Mouse (Mus musculus): ENCODE data around the gene Dnajc9.

The Dnajc9 gene

DNA sequence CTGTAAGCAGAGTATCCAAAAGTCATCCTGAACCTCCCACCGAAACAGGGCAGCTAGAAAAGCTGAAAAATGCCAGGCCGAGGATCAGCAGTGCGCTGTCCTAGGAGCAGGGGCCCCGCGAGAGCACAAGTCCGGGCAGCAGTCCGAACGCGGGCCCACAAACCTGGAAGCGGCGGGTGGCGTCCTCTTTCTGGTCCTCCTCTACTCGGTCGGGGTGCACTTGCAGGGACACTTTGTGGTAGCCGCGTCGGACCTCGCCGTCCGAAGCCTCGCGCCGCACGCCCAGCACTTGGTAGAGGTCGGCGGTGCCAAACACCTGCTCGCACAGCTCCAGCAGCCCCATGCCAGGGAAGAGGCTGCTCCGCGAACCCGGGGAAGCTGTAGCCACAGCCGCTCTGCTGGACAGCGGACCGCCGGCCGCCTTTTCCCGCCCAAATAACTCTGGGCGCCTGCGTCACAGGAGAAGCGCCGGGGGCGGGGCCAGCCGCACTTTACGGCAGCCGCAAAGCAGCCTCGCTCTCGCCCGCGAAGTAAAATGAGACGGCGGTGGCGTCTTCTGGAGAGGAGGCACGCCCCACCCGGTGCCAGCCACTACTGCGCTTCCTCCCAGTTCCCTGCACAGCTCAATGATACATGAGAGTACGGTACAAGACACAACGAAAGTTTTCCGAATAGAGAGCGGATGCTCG, at the start of gene Dnajc9:
Dnajc9 (minus strand) TSS at position 470 of the 689 bp plus-strand sequence.
- DNase-seq, result peak; percentile 97 to 98

DNA sequence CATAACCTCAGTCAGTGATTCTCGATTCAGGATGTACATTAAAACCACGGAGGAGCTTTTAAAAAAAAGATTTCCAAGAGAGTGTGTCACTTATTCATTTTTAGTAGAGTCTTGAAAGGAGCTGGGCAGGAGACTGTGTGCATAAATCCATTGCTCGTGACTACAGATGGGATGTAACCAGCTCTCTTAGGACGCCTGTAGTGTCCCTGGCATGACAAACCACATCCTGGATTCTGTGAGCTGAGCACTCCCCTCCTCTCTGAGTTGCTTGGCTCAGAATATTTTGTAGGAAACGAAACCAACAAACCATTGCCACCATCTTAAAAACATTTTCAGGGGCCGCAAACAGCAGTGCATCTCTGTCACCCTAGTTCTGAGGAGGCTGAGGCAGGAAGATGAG, 48.3 kb upstream of the Dnajc9 start:
- DNase-seq, result peak; percentile 53 to 57

DNA sequence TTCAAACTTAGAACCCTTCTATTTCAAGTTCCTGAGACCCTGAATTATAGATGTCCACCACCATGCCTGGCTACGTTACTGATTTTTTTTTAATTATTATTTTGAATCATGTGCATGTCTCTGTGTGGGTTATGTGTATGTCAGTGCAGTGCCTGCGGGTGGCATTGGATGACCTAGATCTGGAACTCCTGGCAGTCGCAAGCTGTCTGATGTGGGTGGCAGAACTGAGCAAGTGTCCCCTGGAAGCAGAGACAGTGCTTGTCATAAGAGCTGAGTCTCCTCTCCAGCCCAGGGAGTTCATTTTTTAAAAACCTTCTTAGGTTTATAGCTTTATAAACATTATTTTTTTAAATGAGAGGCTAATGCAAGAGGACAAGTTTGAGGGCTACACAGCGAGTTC, 43.7 kb upstream of the Dnajc9 start:
- no peak for DNase-seq

DNA sequence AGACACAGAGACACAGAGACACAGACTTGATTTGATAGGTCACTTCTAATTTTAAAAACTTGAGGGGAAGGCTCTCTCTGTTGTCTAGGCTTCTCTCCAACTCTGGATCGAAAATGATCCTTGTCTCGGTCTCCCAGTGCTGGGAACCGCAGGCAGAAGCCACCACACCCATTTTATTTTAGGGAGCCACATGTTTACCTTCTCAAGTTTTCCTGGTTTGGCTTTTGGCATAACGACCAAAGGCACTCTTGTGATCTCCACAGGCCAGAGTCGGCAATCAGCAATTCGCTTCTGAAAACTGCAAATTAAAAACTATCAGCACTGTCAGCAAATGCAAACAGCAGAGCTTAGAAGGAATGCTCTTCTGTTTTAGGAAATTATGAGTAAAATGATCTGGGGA, 43.0 kb upstream of the Dnajc9 start:
- no peak for DNase-seq

DNA sequence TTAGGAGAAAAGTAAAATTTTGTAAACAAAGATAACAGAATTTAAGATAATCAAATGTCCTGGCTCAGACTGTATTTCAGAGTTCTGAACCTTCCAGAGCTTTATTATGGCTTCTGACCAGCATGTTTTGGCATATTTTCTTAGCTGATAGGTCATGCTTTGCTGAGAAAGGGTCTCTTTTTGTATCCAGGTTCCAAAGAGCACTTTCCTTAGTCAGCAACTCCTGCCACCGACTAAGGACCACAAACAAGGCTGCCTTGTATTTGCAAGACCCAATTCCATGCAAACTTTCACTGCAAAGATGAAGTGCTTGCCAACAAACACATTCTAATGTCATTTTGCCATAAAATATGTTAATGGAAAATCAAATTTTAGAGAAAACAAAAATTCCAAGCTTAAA, 41.1 kb upstream of the Dnajc9 start:
- DNase-seq, result no peak

DNA sequence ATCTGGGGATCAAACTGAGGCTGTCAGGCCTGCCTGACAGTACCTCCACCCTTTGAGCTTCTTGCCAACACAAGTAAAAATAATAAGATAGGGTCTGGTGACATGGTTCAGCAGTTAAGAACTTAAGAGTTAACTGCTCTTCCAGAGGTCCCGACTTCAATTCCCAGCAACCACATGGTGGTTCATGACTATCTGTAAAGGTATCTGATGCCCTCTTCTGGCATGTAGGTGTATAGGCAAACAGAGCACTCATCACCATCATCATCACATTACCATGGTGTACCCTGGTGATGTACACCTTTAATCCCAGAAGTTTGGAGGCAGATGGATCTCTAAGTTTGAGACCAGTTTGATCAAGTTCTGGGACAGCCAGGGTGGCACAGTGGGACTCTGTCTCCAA, 39.9 kb upstream of the Dnajc9 start:
- DNase-seq, result no peak

DNA sequence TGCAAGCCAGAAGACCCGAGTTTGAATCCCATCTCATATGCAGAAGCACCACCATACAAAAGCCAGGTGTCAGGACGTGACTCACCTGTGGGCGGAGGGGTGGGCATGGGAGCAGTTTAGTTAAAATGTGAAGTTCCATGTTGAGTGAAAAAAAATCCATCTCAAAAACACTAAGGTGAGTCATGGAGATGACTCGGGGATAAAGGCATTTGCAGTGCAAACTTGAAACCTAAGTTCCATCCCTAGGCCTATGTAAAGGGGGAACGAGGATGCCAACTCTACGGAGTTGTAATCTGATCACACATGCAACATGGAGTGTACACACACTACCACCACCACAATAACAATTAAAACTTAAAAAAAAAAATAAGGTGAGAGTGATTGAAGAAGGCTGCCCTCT, 34.3 kb upstream of the Dnajc9 start:
- no peak for DNase-seq

DNA sequence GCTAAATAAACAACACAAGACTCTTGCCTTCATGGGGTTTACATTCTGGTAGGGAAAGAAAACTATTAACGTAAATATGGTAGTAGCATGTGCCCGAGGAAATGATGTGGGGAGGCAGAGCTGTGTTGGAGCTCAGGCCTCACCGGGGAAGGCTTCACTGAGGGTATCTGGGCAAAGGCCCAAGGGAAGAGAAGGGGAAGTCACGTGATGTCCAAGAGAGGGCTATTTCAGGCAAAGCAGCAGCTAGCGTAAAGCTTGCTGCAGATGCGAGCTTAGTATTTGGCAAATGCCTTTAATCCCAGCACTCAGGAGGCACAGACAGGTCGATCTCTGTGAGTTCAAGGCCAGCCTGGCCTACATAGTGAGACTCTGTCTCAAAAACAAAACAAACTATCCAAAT, 33.5 kb upstream of the Dnajc9 start:
- peak; percentile 8 to 12 for DNase-seq

DNA sequence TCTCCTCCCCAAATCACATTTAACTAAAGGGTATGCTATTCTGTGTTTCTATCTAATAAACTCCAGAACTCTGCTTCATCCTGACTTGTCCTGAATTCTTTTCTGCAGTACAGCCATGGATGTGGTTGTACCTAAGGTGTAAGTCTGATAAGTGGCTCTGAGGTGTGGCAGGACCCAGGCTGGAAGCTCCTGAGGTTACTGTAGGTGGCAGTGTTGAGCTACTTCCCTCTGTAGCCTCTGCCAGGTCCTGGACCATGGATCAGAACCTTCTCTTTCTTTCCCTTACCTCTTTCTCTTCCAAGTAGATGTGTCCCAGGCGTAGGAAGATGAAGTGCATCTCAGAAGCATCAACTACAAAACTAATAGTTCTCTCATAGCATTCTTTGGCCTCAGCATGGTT, 11.4 kb upstream of the Dnajc9 start:
- peak; percentile 60 to 65 for DNase-seq

DNA sequence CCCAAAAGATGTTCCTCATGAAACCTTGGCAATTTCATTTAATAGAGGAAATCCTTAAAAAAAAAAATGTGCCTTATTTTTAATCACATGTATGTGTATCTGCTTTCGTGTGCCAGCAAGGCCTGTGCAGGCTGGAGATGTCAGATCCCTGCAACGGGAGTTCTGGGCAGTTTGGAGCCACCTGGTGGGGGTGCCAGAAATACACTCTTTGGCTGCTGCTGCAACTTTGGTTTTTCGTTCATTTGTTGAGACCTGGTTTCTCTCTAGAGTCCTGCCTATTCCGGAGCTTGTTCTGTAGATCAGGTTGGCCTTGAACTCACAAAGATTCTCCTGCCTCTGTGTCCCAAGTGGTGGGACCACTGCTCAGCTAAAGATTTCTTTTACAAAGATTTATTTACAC, 10.2 kb upstream of the Dnajc9 start:
- peak; percentile 42 to 50 for DNase-seq

DNA sequence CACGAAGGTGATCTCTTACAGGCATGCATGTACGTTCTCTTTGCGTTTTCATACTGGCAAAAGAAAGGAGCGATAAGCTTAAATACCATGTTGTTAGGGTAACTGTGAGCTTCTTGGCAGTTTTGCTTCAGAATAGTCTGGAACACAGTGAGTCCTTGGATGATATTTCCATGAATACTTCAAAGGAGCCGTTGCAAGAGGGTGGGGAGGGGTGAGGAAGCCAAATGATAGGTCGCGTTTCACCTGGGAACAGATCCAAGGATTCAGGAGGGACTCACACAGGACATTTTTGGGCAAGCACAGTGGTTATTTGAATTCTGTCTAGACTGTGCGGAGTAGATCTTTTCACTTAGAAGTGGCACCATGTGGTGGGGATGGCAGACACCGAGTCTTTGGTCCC, 8.5 kb upstream of the Dnajc9 start:
- no peak for DNase-seq

DNA sequence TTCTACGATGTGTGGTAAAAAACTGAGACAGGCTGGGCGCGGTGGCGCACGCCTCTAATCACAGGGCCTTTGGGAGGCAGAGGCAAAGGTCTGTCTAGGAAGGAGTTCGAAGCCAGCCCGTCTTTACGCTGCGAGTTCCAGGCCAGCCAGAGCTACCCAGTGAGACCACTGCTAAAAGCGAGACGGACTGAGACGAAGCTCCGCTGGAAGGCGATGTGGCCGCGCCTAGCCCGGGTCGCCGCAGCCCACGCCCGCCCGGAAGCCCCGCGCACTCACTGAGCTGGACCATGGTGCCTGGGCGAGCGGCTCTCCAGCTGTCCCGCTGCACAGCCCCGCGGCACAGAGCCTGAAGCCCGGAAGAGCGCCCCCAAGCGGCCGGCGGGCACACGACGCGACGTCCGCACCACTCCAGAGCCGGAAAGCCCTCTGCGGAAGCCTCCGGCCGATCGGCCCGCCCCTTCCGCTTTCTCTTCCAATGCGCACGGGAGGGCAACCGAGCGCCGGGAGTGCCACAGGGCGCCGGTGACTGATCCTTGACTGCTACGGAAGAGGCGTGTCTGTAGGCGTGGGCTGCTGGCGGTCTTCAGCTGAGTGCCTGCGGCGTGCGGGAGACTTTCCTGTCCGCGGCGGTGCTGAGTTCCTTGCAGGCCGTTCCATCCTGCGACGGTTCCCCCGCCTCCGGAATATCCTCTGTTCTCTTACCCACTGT, 4.6 kb upstream of the Dnajc9 start, which contains the start of gene Mrps16:
Mrps16 (minus strand) TSS at position 430 of the 709 bp plus-strand sequence.
- peak; percentile 95 to 98 for DNase-seq

DNA sequence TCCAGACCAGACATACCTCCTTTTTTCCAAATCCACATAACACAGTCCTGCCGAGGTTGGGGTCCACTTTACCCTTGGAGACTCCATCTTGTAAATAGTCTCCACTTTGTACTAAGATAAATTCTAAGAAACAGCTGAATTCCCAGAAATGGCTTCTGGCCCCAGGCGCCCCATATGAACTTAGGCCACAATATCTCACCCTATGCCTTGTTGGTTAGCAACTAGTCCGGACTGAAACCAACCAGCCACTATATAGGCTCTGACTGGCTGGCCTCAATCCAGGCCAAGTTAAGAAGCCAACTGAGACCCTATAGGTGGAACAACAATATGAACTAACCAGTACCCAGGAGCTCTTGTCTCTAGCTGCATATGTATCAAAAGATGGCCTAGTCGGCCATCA, 3.6 kb upstream of the Dnajc9 start:
- DNase-seq, result peak; percentile 20 to 30

DNA sequence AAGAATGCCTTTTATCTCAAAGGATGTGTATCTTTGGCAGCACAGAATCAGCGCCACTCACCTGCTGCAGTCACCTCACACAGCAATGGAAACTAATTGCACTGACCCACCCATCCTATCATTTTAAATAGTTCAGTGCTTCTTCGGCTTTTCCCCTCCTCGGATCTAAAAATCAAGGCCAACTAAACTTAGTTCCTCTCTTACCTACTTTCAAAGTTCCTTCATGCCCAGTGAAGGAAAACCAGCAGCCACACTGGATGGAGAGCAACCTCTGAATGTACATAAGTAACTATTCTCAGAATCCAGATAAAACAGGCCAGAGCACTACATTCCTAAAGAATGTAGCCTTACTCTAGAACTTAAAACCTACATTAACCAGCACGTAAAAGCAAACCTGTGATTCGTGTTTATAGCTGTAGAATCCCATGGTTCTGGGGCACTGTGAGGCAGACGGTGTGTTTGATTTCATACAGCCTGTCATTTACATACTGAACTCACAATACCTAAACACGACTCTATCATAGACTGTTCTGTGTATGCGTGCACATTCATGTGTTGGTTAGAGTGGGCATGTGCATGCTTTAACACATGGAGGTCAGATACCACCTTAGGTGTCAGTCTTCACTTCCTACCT, 853 bp upstream of the Dnajc9 start:
- no peak for DNase-seq

DNA sequence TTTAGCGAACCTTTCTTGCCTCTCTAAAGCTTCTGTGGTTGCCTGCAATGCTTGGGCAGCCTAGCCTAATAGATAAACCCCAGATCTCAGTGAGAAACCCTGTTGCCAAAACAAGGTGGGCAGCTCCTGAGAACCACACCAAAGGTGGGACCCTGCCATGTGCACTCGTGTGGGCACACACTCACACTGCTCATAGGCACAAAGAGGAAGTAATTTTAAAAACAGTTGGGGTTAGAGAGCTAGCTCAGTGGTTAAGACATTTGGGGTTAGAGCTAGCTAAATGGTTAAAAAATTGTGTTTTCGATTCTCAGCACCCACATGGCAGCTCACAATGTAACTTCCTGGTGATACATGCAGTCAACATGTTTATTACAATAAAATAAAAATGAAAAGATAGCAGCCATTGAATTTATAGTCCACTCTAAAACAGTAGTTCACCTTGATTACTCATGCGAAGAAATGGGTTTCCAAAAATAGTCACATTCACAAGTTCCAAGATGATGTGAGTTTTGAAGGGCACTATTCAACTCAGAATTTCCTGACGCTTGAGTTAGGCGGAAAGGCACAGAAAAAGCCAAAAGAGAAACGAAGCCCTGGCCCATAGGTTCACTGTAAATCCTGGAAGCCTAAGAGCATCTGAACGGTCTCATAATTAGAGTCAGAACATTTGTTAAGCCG, 8.8 kb downstream of the Dnajc9 start:
- DNase-seq, result no peak

DNA sequence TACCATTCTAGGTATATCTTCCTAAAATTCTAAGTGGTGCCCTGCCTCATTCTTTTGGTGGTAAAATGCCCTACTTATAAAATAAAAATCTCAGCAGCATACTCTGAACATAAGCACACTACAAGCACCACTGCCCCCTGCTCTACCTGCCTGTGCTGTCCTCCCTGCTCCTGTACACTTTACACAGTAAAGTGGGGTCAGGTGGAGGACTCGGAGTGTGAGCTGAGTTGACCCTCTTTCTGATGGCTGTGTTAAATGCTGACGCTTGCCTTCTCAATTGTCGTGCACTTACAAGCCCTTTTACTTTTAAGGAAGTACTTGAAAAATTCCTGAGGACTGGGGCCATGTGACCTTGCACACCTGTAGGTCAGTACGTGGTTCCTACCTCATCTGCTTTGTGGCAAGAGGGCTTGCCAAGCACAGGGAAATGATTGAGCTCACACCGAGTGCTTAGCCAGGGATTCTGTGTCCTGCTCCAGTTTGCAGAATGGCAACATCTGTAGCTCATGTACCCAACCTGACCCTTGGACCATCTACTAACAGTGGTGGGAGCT, 9.5 kb downstream of the Dnajc9 start:
- no peak for DNase-seq

DNA sequence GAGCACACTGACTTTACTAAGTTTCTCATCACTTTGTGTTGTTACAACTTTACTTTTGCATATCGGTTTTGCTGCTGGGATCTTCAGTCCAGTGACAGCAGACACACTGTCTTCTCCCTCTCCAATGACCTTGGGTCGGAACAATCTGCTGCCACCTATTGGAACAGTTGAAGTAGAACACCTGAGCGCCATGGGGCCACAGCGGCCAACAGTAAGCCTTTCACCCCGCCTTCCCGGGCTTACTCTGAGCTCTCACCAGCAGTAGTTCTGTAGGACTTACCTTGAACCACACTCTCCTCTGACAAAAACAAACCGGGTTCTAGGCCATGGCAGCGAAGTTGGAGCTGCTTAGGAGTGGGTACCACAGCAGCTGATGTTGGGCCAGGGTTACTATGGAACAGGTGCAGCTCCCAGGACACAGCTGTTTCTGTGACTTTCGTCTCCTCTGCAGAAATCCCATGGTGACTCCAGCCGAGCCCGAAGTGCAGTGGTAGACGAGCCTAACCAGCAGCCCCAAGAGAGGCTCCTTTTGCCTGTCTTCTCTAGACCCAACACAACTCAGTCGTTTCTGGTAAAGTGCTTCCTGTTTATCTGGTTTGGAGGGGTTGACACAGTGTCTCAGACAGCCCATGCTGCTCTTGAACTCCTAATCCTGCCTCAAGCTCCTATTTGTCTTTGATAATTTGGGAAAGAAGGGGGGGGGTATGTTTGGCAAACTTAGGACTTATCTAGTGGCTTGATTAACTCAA, 10.2 kb downstream of the Dnajc9 start:
- DNase-seq, result peak; percentile 57 to 68

DNA sequence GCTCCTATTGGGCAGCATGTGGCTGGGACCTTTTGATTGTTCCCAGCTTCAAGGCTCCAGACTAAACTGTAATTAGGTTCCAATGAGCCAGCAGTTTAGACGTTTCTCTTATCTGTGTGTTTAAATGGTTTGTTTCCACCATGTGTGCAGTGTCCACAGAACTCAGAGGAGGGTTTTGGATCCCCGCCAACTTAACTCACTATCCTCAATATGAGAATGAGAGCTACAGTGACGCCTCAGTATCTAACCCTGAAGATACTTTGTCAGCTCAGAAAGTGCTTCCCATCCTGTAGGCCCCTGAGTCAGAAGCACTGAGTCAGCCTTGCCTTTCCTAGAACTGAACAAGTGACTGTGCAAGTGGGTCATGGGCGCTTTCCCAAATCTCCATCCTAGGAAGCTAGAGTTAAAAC, 11.6 kb downstream of the Dnajc9 start:
- DNase-seq, result peak in 1 of 2 experiments; percentile 27

DNA sequence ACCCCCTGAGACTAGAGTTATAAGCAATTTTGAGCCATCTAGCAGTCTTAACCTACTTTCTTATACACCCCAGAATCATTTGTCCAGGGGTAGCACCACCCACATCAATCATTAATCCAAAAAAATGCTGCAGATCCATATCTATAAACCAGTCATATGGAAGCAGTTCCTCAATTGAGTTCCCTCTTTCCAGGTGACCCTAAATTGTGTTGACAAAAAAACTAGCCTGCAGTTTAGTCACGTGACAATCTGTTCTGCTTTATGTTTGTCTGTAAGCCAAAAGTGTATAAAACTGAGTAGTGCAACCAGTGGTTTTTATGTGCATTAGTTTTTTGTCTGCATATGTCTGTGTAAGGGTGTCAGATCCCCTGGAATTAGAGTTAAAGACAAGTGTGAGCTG, 16.9 kb downstream of the Dnajc9 start:
- DNase-seq, result no peak

DNA sequence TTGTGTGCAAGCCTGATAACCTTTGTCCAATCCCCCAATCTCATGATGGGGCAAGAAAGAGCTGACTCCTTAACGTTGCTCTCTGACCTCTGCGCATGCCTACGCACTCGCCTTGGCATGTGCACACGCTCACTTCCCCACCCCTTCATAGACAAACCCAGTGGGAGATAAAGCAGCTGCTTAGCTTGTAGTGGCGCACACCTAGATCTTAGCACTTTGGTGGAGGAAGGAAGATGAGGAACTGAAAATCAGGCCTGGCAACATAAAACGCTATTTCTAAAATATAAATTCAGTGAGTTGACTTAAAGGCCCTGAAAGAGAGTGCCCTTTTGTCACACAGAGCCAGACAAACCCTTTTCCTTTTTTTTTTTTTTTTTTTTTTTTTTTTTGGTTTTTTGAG, 17.9 kb downstream of the Dnajc9 start:
- DNase-seq, result no peak

DNA sequence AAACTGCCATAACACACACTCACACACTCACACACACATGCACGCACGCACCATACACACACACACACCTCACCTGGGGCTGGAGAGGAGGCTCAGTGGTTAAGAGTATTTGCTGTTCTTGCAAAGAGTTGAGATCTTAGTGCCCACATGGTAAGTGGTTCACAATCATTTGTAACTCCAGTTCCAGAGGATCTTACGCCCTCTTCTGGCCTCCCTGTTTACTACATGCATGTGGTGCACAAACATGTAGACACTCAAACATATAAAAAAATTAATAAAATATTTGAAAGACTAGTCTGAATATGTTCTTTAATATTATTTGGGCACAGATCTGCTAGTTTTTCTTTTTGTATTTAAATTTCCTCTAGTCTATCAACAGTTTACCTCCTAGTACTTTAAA, 20.4 kb downstream of the Dnajc9 start:
- DNase-seq, result no peak

DNA sequence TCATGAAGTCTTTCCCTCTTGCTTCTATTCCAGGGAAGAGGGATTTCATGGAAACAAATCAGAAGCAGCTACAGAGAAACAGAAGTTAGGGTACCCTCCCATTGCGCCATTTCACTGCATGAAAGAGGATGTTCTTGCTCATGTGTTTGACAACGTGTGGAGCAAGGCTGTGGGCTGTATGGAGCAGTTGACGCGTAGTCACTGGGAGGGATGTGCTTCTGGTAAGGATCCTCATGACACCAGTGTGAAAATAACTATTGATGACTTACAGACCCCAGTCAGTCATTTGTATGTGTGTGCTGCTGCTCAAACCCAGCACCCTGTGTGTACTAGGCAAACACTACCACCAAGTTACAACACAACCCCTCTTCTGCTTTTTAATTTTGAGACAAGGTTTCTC, 25.5 kb downstream of the Dnajc9 start:
- no peak for DNase-seq

All from cerebellum, postnatal 10 days (tissue).